Mouse (Mus musculus) ES-Bruce4 (cell line): ENCODE measurements around the gene Tfcp2l1.

ENCODE experiments used
- EP300 ChIP-seq: IDR thresholded peaks from 2 replicates; pipeline ENCODE4 v1.6.1; 2011; ENCODE audit warnings: low read depth, low read length; ENCODE audit not compliant: insufficient read depth
- POLR2A ChIP-seq: IDR thresholded peaks from one replicate; pipeline ENCODE4 v1.8.1; 2011; ENCODE audit warnings: low read length; ENCODE audit not compliant: insufficient read depth

DNA sequence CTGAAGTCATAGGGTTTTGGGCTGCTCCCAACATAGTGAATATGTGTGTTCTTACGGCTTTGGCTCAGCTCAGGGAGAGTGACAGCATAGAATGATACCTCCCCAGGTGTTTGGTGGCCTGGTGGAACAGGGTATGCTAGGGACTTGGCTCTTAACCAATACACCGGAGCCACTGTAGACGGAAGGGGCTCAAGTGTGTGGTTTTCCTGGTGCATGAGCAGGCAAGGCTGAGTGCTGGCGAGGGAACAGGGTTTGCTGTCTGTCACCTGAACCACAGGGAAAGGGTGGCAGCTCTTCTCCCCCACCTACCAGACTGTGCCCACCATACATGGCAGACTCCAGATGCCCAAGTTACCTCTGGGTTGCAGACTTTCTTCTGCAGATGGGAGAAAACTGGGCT lies 83.9 kb downstream of the Tfcp2l1 start:
- TF ChIP-seq POLR2A: no peak
- TF ChIP-seq EP300: no peak
